Mouse (Mus musculus): Measurements from ENCODE around the gene Shank1.

DNA sequence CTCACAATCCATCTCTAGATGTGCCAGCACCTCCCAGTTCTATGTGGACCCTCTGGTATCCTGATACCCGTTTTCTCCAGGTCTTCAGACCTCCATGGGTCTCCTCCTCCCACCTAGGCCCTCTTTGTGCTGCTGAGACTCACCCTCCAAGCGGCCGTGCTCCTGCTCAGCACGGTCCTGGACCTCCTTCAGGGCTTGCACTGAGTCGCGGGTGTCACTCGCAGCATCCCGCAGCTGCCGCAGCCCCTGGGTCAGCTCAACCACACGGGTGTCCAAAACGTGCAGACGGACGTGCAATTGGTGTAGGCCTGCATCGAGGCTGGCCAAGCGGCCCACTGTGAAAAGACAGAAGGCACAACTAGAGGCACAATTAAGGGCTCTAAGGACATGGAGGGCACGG is 4.4 kb upstream of the Shank1 start:
- TF ChIP-seq CTCF (IDR thresholded peaks at IDR 0.05; ENCODE audit: insufficient read depth, low read depth, low read length) = no peak
- TF ChIP-seq POLR2A (IDR thresholded peaks at IDR 0.05; ENCODE audit: insufficient read depth, low read depth, low read length) = no peak
